Mouse (Mus musculus): ENCODE measurements around the gene Nova1.

Gene Nova1

DNA sequence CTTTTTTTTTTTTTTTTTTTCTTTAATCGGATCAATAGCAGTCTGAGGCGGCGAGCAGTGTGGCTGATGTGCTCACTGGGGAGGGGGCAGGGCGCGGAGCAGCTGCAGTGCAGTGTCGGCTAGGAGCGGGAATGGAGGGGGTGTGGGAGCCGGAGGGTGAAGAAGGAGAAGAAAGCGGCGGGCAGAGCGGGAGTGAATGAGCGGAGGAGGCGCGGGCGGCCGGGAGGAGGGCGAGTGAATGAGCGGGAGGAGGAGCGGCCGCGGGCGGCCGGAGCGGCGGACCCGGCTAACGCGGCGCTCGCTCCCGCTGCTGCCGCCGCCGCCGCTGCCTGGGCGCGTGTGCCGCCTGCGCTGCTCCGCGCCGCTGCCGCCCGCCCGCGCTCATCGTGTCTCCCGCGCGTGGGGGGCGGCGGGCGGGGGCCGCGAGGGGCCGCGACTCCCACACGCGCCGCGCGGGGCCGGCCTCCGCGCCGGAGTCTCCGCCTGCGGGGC is at the start of gene Nova1:
TSS of gene Nova1 (minus strand) at position 74 of the 492 bp plus-strand sequence.
- DNase-seq (ENCODE audit: low spot score in 2 of 2), result no peak

DNA sequence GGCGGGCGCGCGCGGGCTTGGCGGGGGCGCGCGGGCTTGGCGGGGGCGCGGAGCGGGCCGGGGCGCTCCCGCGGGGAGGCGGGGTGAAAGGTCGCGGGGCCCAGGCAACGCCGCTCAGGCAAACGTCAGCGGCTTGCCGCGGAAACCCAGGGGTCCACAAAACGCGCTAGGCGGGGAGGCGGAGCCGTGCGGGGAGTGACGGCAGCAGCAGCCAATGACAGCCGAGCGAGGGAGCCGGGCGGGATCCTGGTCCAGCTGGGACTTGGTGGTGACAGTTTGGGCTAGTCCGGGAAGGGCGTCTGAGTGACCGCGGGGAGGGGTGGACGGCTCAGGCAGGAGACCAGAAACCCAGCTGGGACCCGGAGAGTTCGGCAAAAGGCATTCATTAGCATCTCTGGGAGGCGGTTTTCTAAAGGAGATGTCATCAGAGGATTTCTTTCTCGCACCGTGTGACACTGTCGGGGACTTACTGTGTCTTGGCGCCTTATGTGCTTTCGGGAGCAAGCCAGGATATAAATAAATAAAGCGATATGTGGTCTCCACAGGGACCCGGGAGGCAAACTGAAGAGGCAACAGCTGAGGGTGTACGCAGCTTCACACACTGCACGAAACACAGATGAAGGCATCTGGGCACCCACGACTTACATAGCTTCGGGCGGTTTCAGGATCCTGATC is 756 bp upstream of the Nova1 start:
- no peak for DNase-seq (ENCODE audit: low spot score in 2 of 2)

GRCm38 (mm10) chr12:46818021-46818855 is 491 bp downstream of the Nova1 start:
- no peak for DNase-seq (ENCODE audit: low spot score in 2 of 2)

GRCm38 (mm10) chr12:46817211-46817803 is 1.4 kb downstream of the Nova1 start:
- no peak for DNase-seq (ENCODE audit: low spot score in 2 of 2)

GRCm38 (mm10) chr12:46816291-46816690 is 2.4 kb downstream of the Nova1 start:
- DNase-seq (ENCODE audit: low spot score in 2 of 2), result no peak

DNA sequence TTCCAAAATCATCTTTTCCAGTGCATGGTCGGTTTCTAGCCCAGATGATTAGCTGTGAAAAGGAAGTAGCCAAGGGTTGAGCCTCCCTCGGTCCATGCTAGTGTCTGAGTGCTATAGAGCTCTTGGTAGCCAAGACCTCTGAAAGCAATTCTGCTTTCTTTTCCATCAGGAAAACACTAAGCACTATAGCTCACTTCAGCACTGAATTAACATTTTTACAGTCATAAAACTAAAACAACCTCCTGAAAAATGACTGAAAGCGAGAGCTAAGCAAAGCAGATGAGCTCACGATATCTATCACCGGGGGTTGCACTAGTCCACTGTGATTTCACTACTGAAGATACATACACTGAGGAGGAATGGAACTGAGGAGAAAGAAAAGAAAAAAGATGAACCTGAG is 3.0 kb downstream of the Nova1 start:
- no peak for DNase-seq (ENCODE audit: low spot score in 2 of 2)

DNA sequence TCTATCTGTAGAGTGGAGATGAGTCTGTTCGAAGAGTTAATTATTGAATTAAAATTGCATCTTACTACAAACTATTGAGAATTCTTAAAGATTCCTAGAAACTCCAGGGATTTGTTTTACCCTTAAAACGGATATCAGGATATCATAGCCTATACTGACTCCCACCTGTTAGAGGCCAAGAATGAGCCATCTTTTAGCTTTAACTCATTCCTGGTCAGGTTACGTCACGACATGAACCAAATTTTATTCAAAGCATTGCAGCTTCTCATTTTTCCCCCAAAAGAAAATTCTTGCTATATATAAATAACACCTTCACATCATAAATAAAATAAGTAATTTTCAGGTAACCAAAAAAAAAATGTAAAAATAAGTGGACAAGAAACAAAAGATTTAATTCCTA is 3.9 kb downstream of the Nova1 start:
- DNase-seq (ENCODE audit: low spot score in 2 of 2), result no peak

DNA sequence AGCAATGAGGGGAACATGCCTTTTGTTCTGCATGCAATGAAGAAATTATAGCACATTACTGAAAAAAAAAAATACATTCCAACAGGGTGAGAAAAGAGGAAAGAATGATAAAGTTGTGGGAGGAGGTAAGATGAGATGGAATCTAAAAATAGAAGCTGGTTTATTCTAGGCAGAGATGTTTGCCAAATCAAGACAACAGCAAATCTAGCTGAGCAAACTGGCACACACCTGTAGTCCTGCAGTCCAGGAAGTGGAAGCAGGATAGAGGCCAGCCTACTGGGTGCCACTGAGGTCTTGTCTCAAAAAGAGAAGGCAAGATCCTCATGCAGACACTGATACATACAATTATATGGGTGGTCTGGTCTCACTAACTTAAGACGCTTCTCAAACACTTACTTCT is 17.4 kb downstream of the Nova1 start:
- no peak for DNase-seq (ENCODE audit: low spot score in 2 of 2)

- DNase-seq (ENCODE audit: low spot score in 2 of 2), result no peak
Observed at GRCm38 (mm10) chr12:46782301-46783280, 36.1 kb downstream of the Nova1 start.

- no peak for DNase-seq (ENCODE audit: low spot score in 2 of 2)
Observed at GRCm38 (mm10) chr12:46781481-46781880, 37.2 kb downstream of the Nova1 start.

DNA sequence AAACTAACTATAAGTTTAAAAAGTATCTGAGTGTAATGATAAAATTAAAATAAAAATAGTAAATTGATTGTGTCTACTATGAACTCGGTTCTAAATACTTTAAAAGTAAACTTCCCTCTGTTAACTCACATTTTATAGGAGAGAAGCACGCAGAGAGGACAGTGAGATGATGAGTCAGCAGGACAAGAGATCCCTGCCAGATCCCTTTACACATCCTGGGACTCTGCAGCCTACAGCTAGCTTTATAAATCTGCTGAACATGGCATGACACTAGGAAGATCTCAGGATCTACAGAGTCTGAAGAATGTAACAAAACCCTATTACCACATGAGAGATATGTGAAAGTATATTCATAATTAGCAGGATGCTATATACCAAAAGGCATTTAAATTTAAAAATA is 37.7 kb downstream of the Nova1 start:
- no peak for DNase-seq (ENCODE audit: low spot score in 2 of 2)

DNA sequence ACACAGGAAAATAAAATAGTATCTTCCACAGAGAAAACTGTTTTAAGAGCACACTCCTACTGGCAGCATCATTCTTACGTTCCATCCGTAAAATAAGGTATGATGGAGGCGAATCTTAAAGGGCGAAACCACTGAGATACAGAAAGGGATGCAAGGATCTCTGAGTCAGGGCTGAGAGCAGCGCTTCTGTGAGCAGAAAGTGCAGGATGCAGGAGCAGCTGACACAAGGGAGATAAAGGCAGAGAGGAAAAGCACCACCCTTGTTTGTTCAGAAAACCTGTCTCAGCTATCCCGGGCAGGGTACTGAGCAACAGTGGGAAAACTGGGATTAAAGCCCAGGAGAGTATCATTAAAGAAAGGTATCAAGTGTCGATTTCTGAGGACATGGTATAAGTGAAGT is 59.3 kb downstream of the Nova1 start:
- no peak for DNase-seq (ENCODE audit: low spot score in 2 of 2)

DNA sequence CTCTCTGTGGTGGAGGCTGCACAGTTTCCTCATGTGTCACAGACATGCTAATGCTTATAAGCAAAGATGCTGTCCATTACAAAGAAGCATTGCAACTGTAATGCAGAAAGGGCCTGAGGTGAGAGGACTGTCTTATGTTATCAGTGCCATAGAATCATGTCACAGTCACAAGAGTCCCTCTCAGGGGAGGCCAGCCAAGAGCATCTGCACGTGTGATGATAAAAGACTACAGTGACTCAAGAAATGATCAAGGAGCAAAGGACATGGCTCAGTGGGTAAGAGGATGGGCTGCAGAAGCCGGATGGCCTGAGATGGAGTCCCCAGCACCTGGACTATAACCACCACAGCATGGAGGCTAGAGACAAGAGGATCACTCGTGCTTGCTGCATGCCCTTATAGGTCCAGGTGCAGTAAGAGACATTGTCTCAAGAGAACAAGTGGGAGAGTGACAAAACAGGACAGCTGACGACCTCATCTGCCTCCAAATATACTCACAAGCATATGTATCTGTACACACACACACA is 64.3 kb downstream of the Nova1 start:
- DNase-seq (ENCODE audit: low spot score in 2 of 2), result no peak

- DNase-seq (ENCODE audit: low spot score in 2 of 2), result no peak
Observed at GRCm38 (mm10) chr12:46753096-46753495, 65.6 kb downstream of the Nova1 start.

DNA sequence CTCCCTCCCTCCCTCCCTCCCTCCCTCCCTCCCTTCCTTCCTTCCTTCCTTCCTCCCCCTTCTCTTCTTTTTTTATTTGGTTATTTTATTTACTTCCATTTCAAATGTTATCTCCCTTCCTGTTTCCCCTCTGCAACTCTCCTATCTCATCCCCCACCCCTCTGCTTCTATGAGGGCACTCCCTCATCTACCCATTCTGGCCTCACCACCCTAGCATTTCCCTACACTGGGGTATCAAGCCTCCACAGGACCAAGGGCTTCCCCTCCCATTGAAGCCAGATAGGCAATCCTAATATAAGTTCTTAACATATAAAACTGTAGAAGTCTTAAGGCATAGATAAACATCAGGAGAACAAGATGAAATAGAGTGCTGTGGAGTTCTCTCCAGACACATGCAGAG is 85.5 kb downstream of the Nova1 start:
- no peak for DNase-seq (ENCODE audit: low spot score in 2 of 2)

- no peak for DNase-seq (ENCODE audit: low spot score in 2 of 2)
Observed at GRCm38 (mm10) chr12:46731943-46732342, 86.8 kb downstream of the Nova1 start.

GRCm38 (mm10) chr12:46721914-46722313 is 96.8 kb downstream of the Nova1 start:
- DNase-seq (ENCODE audit: low spot score in 2 of 2), result no peak

- no peak for DNase-seq (ENCODE audit: low spot score in 2 of 2)
Observed at GRCm38 (mm10) chr12:46719076-46719475, 99.7 kb downstream of the Nova1 start.

GRCm38 (mm10) chr12:46710094-46710493 is 108.6 kb downstream of the Nova1 start:
- no peak for DNase-seq (ENCODE audit: low spot score in 2 of 2)

DNA sequence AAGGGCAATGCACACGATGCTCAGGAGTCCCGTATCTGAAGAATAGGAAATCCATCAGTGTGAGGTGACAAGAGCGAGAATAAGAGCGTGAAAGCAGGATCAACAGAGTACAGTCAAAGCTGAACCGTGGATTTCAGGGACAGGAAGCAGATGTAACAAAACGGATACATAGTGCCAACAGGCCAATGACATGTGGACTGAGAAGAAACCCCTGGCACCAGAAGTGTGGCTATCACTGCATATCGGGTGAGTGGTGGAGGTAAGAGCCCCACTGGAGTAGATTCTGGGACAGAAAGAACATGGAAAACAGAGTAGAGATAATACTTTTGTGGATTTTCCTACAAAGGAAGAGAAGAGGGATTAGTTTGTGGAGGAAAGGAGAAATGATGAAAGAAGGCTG is 109.3 kb downstream of the Nova1 start:
- no peak for DNase-seq (ENCODE audit: low spot score in 2 of 2)

DNA sequence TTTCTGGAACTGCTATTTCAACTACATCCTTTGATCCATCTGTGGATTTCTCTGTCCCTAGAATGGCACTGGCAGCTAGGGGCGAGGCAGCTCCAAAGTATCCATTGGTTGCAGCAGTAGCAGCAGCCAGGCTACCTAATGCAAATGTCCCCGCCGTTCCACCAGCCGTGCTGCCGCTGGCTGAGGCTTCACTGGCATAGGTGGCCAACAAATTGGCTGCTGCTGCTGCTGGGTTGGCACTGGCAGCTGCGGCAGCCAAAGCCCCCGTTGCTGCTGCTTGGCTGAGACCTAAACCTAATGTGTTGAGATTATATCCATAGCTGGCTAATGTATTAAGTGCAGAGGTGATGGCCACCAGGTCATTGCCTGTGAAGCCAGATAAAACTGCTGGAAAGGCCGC is 118.5 kb downstream of the Nova1 start:
- no peak for DNase-seq (ENCODE audit: low spot score in 2 of 2)

Measured in natural killer cell, adult 2 months (primary cell).